Mouse (Mus musculus) liver, embryonic 16.5 days (tissue): ENCODE measurements around the gene Tars. TPM values are rescaled to one million over a fixed set of nuclear protein-coding genes. Genes with fewer than 3 reads are reported as not detected.

Source experiments
- ATAC-seq: fragments of 200-750 bp; cut with Nextera tagmentation; 2 replicates; pipeline ENCODE4 v1.8.0; 2017; ENCODE audit warnings: low read depth, mild to moderate bottlenecking, moderate number of reproducible peaks, moderate library complexity
- H3K27ac ChIP-seq: fragments of 300-500 bp; sonication (generic); 2 replicates; pipeline ENCODE4 v1.5.1; 2014; ENCODE audit warnings: mild to moderate bottlenecking, low read length
- H3K27me3 ChIP-seq: fragments of 300-500 bp; sonication (generic); 2 replicates; pipeline ENCODE4 v1.6.1; 2014; ENCODE audit warnings: low read depth, low read length, mixed read lengths; ENCODE audit not compliant: control insufficient read depth, insufficient read depth
- H3K36me3 ChIP-seq: fragments of 300-500 bp; sonication (generic); 2 replicates; pipeline ENCODE4 v1.6.1; 2014; ENCODE audit warnings: mild to moderate bottlenecking; ENCODE audit not compliant: control insufficient read depth, insufficient read depth
- H3K4me1 ChIP-seq: fragments of 300-500 bp; sonication (generic); 2 replicates; pipeline ENCODE4 v1.6.1; 2014; ENCODE audit warnings: low read depth, low read length, mixed read lengths; ENCODE audit not compliant: control insufficient read depth
- H3K4me2 ChIP-seq: fragments of 300-500 bp; sonication (generic); 2 replicates; pipeline ENCODE4 v1.6.1; 2014; ENCODE audit warnings: low read depth, low read length, mixed read lengths
- H3K4me3 ChIP-seq: fragments of 300-500 bp; sonication (generic); 2 replicates; pipeline ENCODE4 v1.5.1; 2014; ENCODE audit warnings: low read depth, mild to moderate bottlenecking, low read length
- H3K9ac ChIP-seq: fragments of 300-500 bp; sonication (generic); 2 replicates; pipeline ENCODE4 v1.6.1; 2014; ENCODE audit warnings: low read depth, low read length
- H3K9me3 ChIP-seq: fragments of 300-500 bp; sonication (generic); replicated peaks from 2 replicates; pipeline ENCODE4 v1.6.1; 2016; ENCODE audit warnings: low read length; ENCODE audit not compliant: control insufficient read depth
- WGBS: fragments of 180-500 bp; shearing (Covaris S2); extraction: QIAGEN DNeasy Blood & Tissue Kit; methylation state at CpG from one replicate; pipeline ENCODE4 v1.1.7; 2014; ENCODE audit not compliant: insufficient replicate concordance; 5-methylcytosine and 5-hydroxymethylcytosine counted together
- polyA plus RNA-seq: library from polyadenylated mRNA; unstranded; fragments of >200 nt; fragmentation: Nextera tagmentation; extraction: Ambion mirVana; gene quantifications from 2 replicates; pipeline ENCODE4 v1.2.1, GENCODE M21; 2015

Tars gene
- polyA plus RNA-seq, 1 experiment from 2014 or later, result 33.3 TPM

- Histone ChIP-seq H3K27ac (no peak overlapping the region), H3K9ac (no peak overlapping the region), H3K27me3 (no peaks in the 10 kb centered on the region), H3K4me2 (no peak overlapping the region), H3K36me3 (no peaks in the 10 kb centered on the region), H3K9me3 (no peaks in the 10 kb centered on the region), H3K4me3 (no peak overlapping the region), H3K4me1 (no peaks in the 10 kb centered on the region)
- WGBS, result 54% methylated on average over 7 of the region's 7 CpGs
- ATAC-seq, result no peak
Observed at GRCm38 (mm10) chr15:11370477-11371085, 28.9 kb downstream of the Tars start.

GRCm38 (mm10) chr15:11369572-11369971, 29.9 kb downstream of the Tars start:
- 49% methylated on average over 3 of the region's 3 CpGs for WGBS

GRCm38 (mm10) chr15:11364795-11365194, 34.7 kb downstream of the Tars start:
- Histone ChIP-seq H3K27ac (no peak overlapping the region), H3K9me3 (no peaks in the 10 kb centered on the region), H3K4me2 (no peak overlapping the region), H3K4me1 (no peaks in the 10 kb centered on the region), H3K9ac (no peak overlapping the region), H3K36me3 (no peaks in the 10 kb centered on the region), H3K27me3 (no peaks in the 10 kb centered on the region), H3K4me3 (no peak overlapping the region)
- WGBS, result 59% methylated on average over 1 of the region's 1 CpGs
- no peak for ATAC-seq

More at GRCm38 (mm10) chr15:11369572-11369971, 29.9 kb downstream of the Tars start:
- no peak for ATAC-seq
- no peak overlapping the region for H3K4me2 ChIP-seq
- H3K27me3 ChIP-seq, result no peaks in the 10 kb centered on the region
- H3K9me3 ChIP-seq, result no peaks in the 10 kb centered on the region
- H3K36me3 ChIP-seq, result no peaks in the 10 kb centered on the region
- no peaks in the 10 kb centered on the region for H3K4me1 ChIP-seq
- no peak overlapping the region for H3K4me3 ChIP-seq
- H3K27ac ChIP-seq, result no peak overlapping the region
- H3K9ac ChIP-seq, result no peak overlapping the region

- Histone ChIP-seq H3K4me2 (no peak overlapping the region), H3K9ac (no peak overlapping the region), H3K4me1 (no peaks in the 10 kb centered on the region), H3K9me3 (no peaks in the 10 kb centered on the region), H3K4me3 (no peak overlapping the region), H3K36me3 (no peaks in the 10 kb centered on the region), H3K27ac (no peak overlapping the region), H3K27me3 (no peaks in the 10 kb centered on the region)
- no peak for ATAC-seq
- 30% methylated on average over 2 of the region's 2 CpGs for WGBS
Observed at GRCm38 (mm10) chr15:11364112-11364511, 35.4 kb downstream of the Tars start.

GRCm38 (mm10) chr15:11361824-11362223, 37.6 kb downstream of the Tars start:
- 65% methylated on average over 5 of the region's 5 CpGs for WGBS
- no peak for ATAC-seq
- H3K4me3 ChIP-seq, result no peak overlapping the region
- H3K27ac ChIP-seq, result no peak overlapping the region
- no peaks in the 10 kb centered on the region for H3K9me3 ChIP-seq
- no peak overlapping the region for H3K4me2 ChIP-seq
- no peaks in the 10 kb centered on the region for H3K4me1 ChIP-seq
- no peaks in the 10 kb centered on the region for H3K36me3 ChIP-seq
- H3K27me3 ChIP-seq, result no peaks in the 10 kb centered on the region
- H3K9ac ChIP-seq, result no peak overlapping the region

- Histone ChIP-seq H3K27ac (no peak overlapping the region), H3K4me3 (no peak overlapping the region), H3K27me3 (no peaks in the 10 kb centered on the region), H3K4me1 (no peaks in the 10 kb centered on the region), H3K36me3 (no peaks in the 10 kb centered on the region), H3K9me3 (no peaks in the 10 kb centered on the region), H3K4me2 (no peak overlapping the region), H3K9ac (no peak overlapping the region)
- no peak for ATAC-seq
- WGBS, result 58% methylated on average over 1 of the region's 1 CpGs
Observed at GRCm38 (mm10) chr15:11360888-11361287, 38.6 kb downstream of the Tars start.

GRCm38 (mm10) chr15:11357501-11357900, 42.0 kb downstream of the Tars start:
- no peaks in the 10 kb centered on the region for H3K27me3 ChIP-seq
- 84% methylated on average over 2 of the region's 2 CpGs for WGBS
- H3K4me2 ChIP-seq, result no peak overlapping the region
- no peak overlapping the region for H3K9ac ChIP-seq
- H3K4me1 ChIP-seq, result no peaks in the 10 kb centered on the region
- no peak overlapping the region for H3K27ac ChIP-seq
- no peak for ATAC-seq
- H3K9me3 ChIP-seq, result no peaks in the 10 kb centered on the region
- H3K4me3 ChIP-seq, result no peak overlapping the region
- no peaks in the 10 kb centered on the region for H3K36me3 ChIP-seq

GRCm38 (mm10) chr15:11355865-11356264, 43.6 kb downstream of the Tars start:
- 54% methylated on average over 3 of the region's 3 CpGs for WGBS
- Histone ChIP-seq H3K36me3 (no peaks in the 10 kb centered on the region), H3K4me3 (no peak overlapping the region), H3K9me3 (no peaks in the 10 kb centered on the region), H3K27ac (no peak overlapping the region), H3K4me2 (no peak overlapping the region), H3K27me3 (no peaks in the 10 kb centered on the region), H3K9ac (no peak overlapping the region), H3K4me1 (no peaks in the 10 kb centered on the region)
- ATAC-seq, result no peak

GRCm38 (mm10) chr15:11339467-11340180, 59.8 kb downstream of the Tars start:
- no peak overlapping the region for H3K4me3 ChIP-seq
- no peak for ATAC-seq
- no peaks in the 10 kb centered on the region for H3K9me3 ChIP-seq
- no peak overlapping the region for H3K4me2 ChIP-seq
- H3K4me1 ChIP-seq, result no peaks in the 10 kb centered on the region
- no peak overlapping the region for H3K9ac ChIP-seq
- WGBS, result 68% methylated on average over 7 of the region's 7 CpGs
- no peak overlapping the region for H3K27ac ChIP-seq
- H3K36me3 ChIP-seq, result no peaks in the 10 kb centered on the region
- H3K27me3 ChIP-seq, result no peaks in the 10 kb centered on the region
